7 mouse cellular contexts compared by ENCODE assay signal in genomic region chr11:4159808-4160708, GRCm38 (mm10). TPM values are rescaled to one million over a fixed set of nuclear protein-coding genes. Genes with fewer than 3 reads are reported as not detected.
DNase-seq lines count a peak whose midpoint lies in the region; ATAC-seq lines count a peak whose summit lies in the region.

Gene Ccdc157 (minus strand): TSS chr11:4160293.
Gene Sf3a1 (plus strand): TSS chr11:4160350.

- H3K4me3 ChIP-seq in embryonic facial prominence, embryonic 11.5 days (ENCODE audit: low read depth, low read length) = peak within 1 kb of the TSS; percentile 94
- peak within 1 kb of the TSS; percentile 76 for H3K4me3 ChIP-seq in limb, embryonic 11.5 days (ENCODE audit: low read depth, low read length)
- H3K4me3 ChIP-seq in midbrain, embryonic 14.5 days (replicated peaks; ENCODE audit: low read depth, low read length) = peak within 1 kb of the TSS; percentile 85

- H3K9me3 ChIP-seq in embryonic facial prominence, embryonic 11.5 days (replicated peaks; ENCODE audit: control insufficient read depth, low read length) = no peaks in the 10 kb centered on the region
- no peaks in the 10 kb centered on the region for H3K9me3 ChIP-seq in limb, embryonic 11.5 days (ENCODE audit: control insufficient read depth, low read length)
- no peaks in the 10 kb centered on the region for H3K9me3 ChIP-seq in midbrain, embryonic 14.5 days (ENCODE audit: control insufficient read depth, low read length)

- H3K4me1 ChIP-seq in embryonic facial prominence, embryonic 11.5 days (ENCODE audit: control insufficient read depth, insufficient read depth, low read length) = no peaks in the 10 kb centered on the region
- H3K4me1 ChIP-seq in limb, embryonic 11.5 days (ENCODE audit: control insufficient read depth, insufficient read depth, low read length) = peaks cover 19% of the 10 kb centered on the region; the same call in 1 of the 2 replicates
- peaks cover 24% of the 10 kb centered on the region for H3K4me1 ChIP-seq in midbrain, embryonic 14.5 days (ENCODE audit: control insufficient read depth, insufficient read depth, low read length)

- under 1% methylated on average over 53 of the region's 54 CpGs for WGBS in embryonic facial prominence, embryonic 11.5 days
- WGBS in limb, embryonic 11.5 days = 2% methylated on average over 53 of the region's 54 CpGs
- 2% methylated on average over 54 of the region's 54 CpGs for WGBS in midbrain, embryonic 14.5 days

- no peaks in the 10 kb centered on the region for H3K27me3 ChIP-seq in embryonic facial prominence, embryonic 11.5 days (ENCODE audit: control insufficient read depth, insufficient read depth, low read length)
- H3K27me3 ChIP-seq in limb, embryonic 11.5 days (ENCODE audit: control insufficient read depth, insufficient read depth, low read length) = no peaks in the 10 kb centered on the region
- no peaks in the 10 kb centered on the region for H3K27me3 ChIP-seq in midbrain, embryonic 14.5 days (ENCODE audit: control insufficient read depth, insufficient read depth, low read length)

- peak within 1 kb of the TSS; percentile 90 for H3K9ac ChIP-seq in embryonic facial prominence, embryonic 11.5 days (replicated peaks; ENCODE audit: low read length)
- H3K9ac ChIP-seq in limb, embryonic 11.5 days (ENCODE audit: low read length) = peak within 1 kb of the TSS; percentile 89
- H3K9ac ChIP-seq in midbrain, embryonic 14.5 days (replicated peaks; ENCODE audit: low read length) = peak within 1 kb of the TSS; percentile 76

- peak within 1 kb of the TSS; percentile 87 for H3K4me2 ChIP-seq in embryonic facial prominence, embryonic 11.5 days (ENCODE audit: low read depth, low read length)
- peak within 1 kb of the TSS; percentile 89 for H3K4me2 ChIP-seq in limb, embryonic 11.5 days (ENCODE audit: low read depth, severe bottlenecking)
- H3K4me2 ChIP-seq in midbrain, embryonic 14.5 days (ENCODE audit: low read length) = peak within 1 kb of the TSS; percentile 89

- peak; percentile 91 for ATAC-seq in embryonic facial prominence, embryonic 11.5 days (replicated peaks; ENCODE audit: insufficient number of reproducible peaks, low FRiP score, low TSS enrichment, low read depth)
- ATAC-seq in limb, embryonic 11.5 days (ENCODE audit: insufficient number of reproducible peaks, low FRiP score, low TSS enrichment, low read depth) = peak; percentile 91
- ATAC-seq in midbrain, embryonic 14.5 days (ENCODE audit: low FRiP score, low TSS enrichment) = peak; percentile 98

- peak within 1 kb of the TSS; percentile 77; the same call in 1 of the 2 replicates for H3K27ac ChIP-seq in embryonic facial prominence, embryonic 11.5 days (replicated peaks; ENCODE audit: low read depth, low read length)
- H3K27ac ChIP-seq in limb, embryonic 11.5 days (replicated peaks; ENCODE audit: low read depth, low read length) = peak within 1 kb of the TSS; percentile 53; the same call in 1 of the 2 replicates
- peak within 1 kb of the TSS; percentile 93 for H3K27ac ChIP-seq in midbrain, embryonic 14.5 days (replicated peaks; ENCODE audit: low read depth, low read length)

- peaks cover 2% of the 10 kb centered on the region; the same call in 1 of the 2 replicates for H3K36me3 ChIP-seq in embryonic facial prominence, embryonic 11.5 days (replicated peaks; ENCODE audit: control insufficient read depth, insufficient read depth, low read depth, low read length)
- H3K36me3 ChIP-seq in limb, embryonic 11.5 days (ENCODE audit: control insufficient read depth, insufficient read depth, low read length) = peaks cover 13% of the 10 kb centered on the region; the same call in 1 of the 2 replicates
- peaks cover 39% of the 10 kb centered on the region for H3K36me3 ChIP-seq in midbrain, embryonic 14.5 days (ENCODE audit: control insufficient read depth, insufficient read depth, low read length)

- DNase-seq in adrenal gland, postnatal 14 days = peak; percentile 97
- peak; percentile 97 for DNase-seq in embryonic facial prominence, embryonic 11.5 days (ENCODE audit: low spot score)
- DNase-seq in heart, adult 11 months = peak; percentile 99
- DNase-seq in kidney, adult 18-20 months = peak; percentile 95
- DNase-seq in limb, embryonic 11.5 days (ENCODE audit: low spot score) = peak; percentile 95
- peak; percentile 97 for DNase-seq in midbrain, embryonic 14.5 days
- peak; percentile 87 to 93 for DNase-seq in spleen, adult 18-20 months

RNA-seq across cellular contexts. Expression of gene Ccdc157, which starts in this region (rescaled TPM):
- total RNA-seq in adrenal gland, postnatal 14 days (2021) = 8.7 and 11.5 TPM in 2 replicates
- polyA plus RNA-seq in embryonic facial prominence, embryonic 11.5 days (2014; fragmentation: Nextera tagmentation; extraction: Ambion mirVana) = 3.5 and 3.6 TPM in 2 replicates
- polyA plus RNA-seq in limb, embryonic 11.5 days (2014; fragmentation: Nextera tagmentation; extraction: Ambion mirVana) = 4.3 and 4.7 TPM in 2 replicates
- 4.8 and 7.1 TPM in 2 replicates for polyA plus RNA-seq in midbrain, embryonic 14.5 days (2014; fragmentation: Nextera tagmentation; extraction: Ambion mirVana)

RNA-seq across cellular contexts. Expression of gene Sf3a1, which starts in this region (rescaled TPM):
- 43.7 and 49.8 TPM in 2 replicates for total RNA-seq in adrenal gland, postnatal 14 days (2021)
- 82.7 and 84.6 TPM in 2 replicates for polyA plus RNA-seq in embryonic facial prominence, embryonic 11.5 days (2014; fragmentation: Nextera tagmentation; extraction: Ambion mirVana)
- polyA plus RNA-seq in limb, embryonic 11.5 days (2014; fragmentation: Nextera tagmentation; extraction: Ambion mirVana) = 98.3 and 112 TPM in 2 replicates
- polyA plus RNA-seq in midbrain, embryonic 14.5 days (2014; fragmentation: Nextera tagmentation; extraction: Ambion mirVana) = 47.6 and 64.3 TPM in 2 replicates

Comparison
In these comparisons a context has a peak if more than half of its experiments do, and no peak if none do; other contexts are left out.
1. Peak in every context shown above with its lines: DNase-seq, ATAC-seq, H3K4me3 ChIP-seq and H3K27ac ChIP-seq.